Mouse (Mus musculus): ENCODE results near the gene Nat10.

The Nat10 gene

DNA sequence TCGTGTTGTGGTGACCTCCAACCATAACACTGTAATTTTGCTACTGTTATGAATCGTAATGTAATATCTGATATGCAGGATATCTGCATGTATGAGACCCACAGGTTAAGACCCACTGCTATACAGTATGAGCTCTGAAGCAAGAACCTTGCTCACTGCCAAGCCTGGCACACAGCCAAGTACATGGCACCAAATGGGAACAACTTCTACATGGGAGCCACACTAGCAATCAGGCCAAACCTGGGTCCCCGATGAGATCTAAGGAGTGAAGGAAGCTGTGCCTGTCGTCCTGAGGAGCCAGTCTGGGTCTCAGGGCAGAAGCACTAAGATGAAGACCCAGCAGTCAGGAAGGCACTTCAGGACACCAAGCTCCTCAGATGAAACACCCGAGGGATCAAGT is 15.6 kb downstream of the Nat10 start:
- no peak for DNase-seq (ENCODE audit: low spot score)

DNA sequence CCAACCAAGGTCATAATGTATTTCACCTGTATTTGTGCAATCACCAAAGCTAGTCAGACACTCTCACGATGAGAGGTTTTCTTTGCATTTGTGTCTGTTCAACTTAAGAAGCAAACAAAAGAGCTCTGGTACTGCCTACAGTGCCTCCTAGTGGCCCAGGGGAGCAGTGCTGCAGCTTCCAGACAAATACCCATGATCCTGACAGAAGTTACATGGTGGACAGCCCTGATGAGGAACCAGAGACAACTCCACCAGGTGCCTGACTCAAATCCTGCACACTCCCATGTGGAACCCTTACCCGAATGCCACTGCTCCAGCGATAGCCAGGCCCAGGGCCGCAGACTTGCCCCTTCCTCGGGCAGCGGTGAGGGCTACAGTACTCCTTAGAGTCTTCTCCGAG is 17.1 kb downstream of the Nat10 start:
- peak; percentile 51 for DNase-seq (ENCODE audit: low spot score)

DNA sequence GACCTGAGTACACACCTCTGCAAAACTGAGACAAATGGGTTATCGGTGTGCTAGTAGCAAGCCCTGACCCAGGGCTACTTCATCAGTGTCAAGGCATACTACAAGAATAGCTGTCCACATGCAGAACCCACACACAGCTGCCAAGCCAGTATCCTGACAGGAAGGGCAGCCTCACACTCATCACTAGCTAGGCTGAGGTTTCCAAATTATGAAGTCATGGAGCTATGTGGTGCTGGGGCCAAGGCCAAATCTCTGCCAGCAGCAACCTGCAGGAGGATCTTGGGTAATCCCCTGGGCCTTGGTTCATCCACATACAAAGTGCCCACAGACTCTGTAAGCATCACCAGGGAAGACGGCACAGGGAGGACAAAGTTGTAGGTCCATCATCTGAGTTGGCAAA is 17.5 kb downstream of the Nat10 start:
- DNase-seq (ENCODE audit: low spot score), result no peak

DNA sequence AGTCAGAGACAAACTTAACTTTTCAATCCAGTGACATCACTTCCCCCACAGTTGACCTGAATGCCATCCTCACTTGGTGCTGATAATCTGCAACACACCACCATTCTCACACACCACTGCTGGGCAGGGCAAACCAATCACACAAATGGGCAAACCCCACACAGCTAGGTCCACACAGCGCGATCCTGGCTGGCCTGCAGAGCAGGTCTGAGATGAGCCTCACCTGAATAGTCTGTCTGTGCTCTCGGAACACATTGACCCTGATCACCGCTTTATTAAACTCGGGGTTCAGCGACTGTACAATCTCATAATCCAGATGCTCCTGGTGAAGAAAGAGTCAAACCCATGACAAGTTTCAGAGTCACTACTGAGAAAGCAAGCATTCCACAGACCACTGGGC is 18.2 kb downstream of the Nat10 start:
- DNase-seq (ENCODE audit: low spot score), result no peak

DNA sequence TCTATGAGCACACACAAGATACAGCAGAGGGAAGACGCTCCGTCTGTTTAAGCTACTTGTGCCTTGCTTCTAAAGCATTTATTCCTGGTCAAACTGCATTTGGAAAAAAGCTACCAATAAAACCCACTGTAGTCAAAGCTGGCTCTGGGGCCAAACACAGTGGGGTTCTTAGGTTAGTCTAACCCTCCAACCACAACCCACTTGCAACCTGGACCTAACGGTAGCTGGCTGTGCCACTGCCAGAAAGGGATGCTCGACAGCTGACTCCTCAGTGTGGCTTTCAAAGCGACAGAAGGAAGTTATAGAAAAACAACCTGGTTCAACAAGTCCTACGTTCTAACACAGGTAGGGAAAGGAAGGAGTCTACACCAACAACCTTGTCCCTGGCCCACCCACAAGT is 29.6 kb downstream of the Nat10 start:
- DNase-seq (ENCODE audit: low spot score), result no peak

DNA sequence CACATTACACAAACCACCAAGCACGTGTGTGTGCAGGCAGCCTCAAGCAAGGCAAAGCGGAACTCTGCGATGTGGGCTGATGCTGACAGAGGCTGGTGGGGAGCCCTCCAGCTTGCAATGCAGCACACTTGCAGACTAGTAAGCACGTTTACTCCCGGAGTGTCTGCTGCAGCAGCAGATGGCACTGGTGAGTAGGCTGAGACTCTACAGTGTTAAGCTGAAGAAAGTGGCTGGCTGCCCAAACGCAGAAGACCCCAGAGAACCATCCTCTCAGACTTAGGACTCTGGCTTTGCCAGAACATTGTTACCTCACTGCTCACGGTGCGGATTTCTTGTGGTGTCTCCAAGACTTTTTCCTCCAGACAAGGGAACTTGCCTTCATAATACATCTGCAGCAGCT is 30.1 kb downstream of the Nat10 start:
- no peak for DNase-seq (ENCODE audit: low spot score)

DNA sequence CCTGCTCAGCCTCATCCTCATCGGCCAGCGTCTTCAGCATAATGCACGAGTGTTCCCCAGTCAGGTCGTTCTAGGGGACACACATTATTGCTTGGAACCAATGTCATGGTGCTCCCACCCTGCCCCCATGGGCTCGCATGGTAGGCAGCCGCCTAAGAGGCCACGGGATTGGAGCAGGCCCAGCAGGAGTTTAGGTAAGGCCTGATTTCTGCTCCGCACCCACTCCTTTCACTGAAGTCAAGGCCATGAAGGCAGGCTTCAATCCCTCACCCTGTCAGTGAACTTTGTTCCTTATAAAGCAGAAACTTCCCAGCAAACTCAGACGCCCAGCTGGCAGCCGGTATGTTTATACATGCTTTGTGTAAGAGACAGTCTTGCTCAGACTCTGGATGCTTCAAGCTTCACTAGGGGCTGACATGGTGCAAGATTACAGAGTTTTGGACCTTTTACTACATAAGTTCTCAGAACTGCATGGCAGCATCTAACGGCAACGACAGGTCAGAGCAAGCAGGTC is 33.0 kb downstream of the Nat10 start:
- no peak for DNase-seq (ENCODE audit: low spot score)

DNA sequence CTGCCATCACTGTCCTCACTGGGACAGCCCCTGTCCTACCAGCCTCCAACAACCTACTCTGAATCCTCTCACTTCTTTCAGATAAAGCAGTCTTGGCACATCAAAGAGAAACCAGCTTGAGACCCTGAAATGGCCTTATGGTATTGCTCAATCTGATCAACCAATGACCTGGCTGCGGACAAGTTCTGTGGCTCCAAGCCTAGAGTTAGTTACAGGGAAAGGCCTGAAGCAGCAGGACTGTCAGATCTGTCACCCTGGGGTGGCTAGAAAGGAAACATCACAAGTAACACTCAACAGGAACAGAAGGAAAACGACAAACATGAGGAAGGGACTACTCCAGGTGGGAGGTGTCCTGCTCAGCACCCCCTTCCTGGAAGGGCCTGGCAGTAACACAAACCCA is 36.5 kb downstream of the Nat10 start:
- DNase-seq (ENCODE audit: low spot score), result no peak

DNA sequence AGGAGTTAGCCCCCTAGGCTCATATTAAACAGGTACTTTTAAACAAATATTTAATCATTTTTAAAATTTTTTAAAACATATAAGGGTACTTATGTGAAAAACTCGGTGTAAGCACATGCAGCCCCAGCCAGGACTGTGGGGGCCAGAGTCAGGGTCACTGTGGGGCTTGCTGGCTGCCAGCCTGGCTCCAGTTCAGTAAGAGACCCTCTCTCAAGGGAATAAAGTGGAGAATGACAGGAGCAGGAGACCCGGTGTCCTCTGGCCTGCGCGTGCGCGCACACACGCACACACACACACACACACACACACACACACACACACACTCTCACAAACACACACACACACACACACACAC is 41.8 kb downstream of the Nat10 start:
- DNase-seq (ENCODE audit: low spot score), result no peak

DNA sequence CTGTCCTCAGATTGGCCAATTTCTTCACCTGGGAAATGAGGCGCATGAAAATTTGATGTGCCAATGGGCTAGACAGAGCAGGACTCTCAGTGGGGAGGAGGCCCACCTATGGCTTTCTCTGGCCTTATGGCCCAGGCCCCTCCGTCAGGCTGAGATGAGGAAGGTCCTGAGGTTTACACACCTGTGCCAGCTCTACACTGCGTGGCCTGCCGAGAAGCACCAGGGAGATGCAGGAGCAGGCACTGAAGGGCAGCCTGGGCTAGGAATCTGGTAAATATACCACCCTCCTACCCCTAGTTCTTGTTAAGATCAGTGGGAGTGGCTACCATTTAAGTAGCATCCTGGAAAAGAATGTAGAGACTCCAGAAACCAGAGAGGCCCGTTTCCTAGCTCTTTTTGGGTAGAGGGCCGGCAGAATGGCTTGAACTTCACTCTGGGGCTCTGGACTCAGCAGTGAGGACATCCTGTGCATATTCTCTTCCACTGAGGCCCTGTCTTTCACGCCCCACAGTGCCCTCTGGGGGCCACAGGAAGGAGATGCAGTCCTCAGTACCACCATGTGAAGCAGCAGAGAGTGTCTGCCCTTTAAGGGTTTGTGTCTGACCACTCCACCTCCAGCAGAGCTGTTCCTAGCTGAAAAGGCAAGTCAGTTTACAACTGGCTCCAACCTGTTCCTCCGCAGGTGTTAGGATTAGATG is 42.3 kb downstream of the Nat10 start:
- peak; percentile 64 for DNase-seq (ENCODE audit: low spot score)

DNA sequence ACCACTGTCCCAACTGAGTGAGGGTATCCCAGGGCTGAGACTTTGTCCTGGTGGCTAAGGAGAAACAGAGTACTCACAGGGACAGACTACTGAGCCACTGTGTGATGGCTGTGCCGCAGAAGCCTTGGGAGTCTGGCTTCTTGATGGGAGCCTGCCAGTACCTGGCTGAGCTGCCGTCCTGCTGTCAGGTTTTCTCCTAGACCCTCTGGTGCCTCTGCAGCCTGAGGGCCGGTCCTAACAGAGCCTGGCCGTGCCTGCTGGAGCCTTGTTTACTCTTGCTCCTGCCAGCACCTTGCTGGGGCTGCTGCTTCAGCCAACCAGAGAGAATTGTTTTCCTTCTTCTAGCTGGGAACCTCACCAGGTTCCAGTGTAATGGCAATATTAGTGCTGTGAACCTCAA is 46.7 kb downstream of the Nat10 start:
- no peak for DNase-seq (ENCODE audit: low spot score)

DNA sequence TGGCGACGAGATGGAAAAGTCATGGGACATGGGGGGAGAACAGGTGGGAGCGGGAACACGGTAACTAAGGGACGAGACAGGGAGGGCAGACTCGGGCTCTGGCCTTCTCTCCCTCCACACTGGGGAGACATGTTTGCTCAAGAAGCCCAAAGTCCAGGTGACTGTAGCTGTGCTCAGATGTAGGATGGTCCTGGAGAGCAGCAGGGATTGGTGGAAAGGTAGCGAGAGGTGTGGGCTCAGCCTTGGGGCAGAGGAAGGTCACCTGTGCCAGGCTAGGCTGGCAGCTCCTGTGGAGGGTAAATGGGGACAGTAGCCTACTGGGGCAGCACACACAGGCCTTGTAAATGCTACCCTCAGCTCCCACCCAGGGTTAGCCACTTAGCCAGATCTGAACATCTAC is 47.2 kb downstream of the Nat10 start:
- DNase-seq (ENCODE audit: low spot score), result no peak

DNA sequence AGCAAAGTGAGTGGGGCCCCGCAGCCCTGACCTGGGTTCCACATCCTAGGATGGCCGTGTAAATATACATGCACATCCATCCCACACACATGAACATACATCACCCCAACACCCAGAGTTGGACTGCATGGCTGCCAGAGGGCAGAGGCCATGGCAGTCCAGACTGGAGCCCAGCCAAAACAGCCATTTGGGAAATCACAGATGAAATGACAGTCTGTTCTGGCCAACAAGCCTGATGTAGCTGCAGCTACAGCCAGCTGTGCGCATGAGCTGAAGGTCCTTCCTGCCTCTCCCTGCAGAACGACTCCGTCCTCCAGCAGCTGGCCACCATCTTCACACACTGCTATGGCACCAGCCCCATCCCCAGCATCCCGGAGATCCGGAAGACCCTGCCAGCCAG is 50.2 kb downstream of the Nat10 start:
- no peak for DNase-seq (ENCODE audit: low spot score)

DNA sequence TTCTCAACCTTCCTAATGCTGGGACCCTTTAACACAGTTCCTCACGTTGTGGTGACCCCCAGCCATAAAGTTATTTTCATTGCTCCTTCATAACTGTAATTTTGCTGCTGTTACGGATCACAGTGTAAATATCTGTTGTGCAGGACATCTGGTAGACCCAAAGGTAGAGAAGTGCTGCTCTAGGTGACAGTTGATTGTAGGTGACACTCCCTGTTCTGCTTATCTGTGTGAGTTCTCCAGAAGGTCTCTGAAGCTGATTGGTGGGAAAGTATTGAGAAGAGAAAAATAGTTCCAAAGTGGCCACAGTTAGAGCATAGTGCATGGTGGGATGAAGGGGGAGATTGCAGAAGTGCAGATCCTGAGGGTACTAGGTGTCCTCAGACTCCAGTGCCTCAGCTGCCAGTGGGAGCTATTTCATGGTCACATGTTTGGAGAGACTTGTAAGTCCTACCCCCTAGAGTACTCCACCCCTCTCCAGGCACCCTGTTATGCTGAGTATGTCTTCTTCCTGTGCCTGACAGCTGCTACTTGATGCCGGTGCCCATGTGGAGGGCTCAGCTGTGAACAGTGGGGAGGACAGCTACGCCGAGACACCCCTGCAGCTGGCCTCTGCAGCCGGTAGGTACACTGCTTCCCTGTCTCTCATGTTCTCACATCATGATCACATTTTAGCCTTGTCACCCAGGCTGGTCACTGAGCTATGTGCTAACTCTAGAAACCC is 53.9 kb downstream of the Nat10 start:
- no peak for DNase-seq (ENCODE audit: low spot score)

DNA sequence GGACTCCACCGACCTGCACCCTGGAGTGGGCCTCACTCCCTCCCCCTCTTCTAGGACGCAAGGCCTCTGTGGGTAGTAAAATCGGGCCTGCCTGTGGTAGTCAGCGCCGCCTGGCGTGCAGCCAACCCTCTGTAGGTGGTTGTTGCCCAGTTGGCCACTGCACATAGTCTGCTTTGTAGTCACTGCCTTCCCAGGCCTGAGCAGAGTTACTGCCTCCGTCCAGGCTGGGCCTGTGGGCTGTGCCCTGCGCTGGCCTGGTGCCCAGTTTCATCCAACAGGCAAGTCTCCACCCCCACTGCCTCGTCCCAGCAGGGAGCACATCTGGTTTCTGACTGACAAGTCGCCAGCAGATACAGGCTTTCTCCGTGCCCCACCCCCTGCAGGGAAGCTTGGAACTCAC is 54.8 kb downstream of the Nat10 start:
- DNase-seq (ENCODE audit: low spot score), result peak; percentile 51

DNA sequence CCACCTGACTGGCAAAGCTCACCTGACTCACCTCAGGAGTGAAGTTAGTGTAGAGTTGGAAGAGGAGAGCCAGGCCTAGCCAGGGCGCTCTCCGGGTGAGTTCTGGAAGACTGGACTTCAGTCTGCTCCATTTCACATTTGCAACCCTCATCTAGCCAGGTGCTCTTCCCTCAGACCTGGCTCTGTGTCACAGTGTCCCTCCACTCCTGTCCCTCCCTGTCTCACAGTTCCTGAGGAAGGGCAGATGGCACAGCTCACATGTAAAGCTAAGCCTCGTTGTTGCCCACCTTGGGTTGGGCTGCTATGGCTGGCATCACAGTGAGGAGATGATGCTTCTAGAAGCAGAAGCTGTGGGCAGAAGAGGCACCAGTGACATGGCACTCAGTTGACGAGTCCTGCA is 55.2 kb downstream of the Nat10 start:
- DNase-seq (ENCODE audit: low spot score), result no peak

DNA sequence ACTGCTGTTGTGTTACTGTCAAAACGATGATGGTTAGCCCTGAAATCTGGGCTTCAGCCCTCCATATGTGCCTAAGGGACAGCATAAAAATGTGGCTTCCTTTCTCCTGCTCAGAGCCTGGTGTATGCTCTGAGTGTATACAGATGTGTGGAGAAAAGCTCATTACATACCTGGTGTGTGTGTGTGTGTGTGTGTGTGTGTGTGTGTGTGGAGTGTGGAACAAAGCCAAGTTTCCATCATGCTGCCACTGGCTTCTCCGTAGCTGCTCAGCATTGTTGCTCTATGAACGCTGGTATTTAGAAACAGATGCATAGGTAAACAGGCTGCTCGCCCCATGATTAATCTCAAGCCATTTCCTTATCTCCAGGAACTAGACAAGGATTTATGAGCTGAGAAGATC is 57.2 kb downstream of the Nat10 start:
- DNase-seq (ENCODE audit: low spot score), result no peak

DNA sequence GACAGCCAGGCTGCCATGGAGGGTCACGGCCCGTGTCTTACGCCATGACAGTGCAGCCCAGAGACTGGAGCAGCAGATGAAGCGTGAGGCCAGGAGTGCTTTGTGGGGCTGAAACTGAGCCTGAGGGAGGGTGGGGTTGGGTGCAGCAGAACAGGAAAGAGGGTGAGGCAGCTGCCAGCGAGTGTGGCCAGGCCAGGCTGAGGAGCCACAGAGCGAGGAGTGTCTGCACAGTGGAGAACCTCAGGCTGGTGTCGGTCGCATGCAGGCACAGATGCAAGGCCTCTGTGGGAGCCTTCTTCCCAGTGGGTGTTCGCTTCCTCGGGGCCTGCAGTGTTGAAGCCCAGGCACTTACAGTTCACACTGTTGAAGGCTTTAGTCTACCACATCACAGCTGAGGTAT is 57.7 kb downstream of the Nat10 start:
- DNase-seq (ENCODE audit: low spot score), result no peak

DNA sequence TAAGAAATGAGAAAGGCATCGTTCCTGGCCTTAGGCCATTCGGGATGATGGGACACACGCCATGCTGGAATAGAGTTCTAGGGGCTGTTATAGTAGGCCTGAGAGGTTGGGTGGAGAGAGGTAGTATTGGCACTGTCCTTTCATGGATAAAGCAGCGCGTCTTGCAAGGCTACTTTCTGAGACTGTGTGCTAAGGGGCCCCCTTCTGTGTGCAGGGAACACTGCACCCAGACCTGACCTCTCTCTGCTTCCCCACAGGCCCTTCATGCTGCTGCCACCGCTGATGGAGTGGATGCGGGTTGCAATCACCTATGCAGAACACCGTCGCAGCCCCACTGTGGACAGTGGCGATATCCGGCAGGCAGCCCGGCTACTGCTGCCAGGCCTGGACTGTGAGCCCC is 60.6 kb downstream of the Nat10 start:
- DNase-seq (ENCODE audit: low spot score), result no peak

DNA sequence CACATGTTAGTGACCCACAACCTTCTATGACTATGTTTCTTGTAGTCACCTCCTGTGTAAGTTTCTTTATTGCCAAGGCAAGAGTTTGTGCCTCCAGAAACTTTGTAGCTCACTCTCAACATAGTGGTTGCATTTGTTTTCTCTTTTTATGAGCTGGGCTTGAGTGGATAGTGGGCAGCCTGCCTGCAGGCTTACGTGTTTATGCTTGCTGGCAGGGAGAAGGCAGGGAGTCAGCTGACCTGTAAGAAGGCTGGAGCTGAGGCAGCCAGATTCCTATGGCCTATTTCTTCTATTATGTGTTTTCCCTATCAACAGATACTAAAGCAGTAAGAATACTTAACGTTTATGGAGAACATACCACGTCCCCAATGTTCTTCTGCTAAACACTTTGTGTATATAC is 64.9 kb downstream of the Nat10 start:
- no peak for DNase-seq (ENCODE audit: low spot score)

DNA sequence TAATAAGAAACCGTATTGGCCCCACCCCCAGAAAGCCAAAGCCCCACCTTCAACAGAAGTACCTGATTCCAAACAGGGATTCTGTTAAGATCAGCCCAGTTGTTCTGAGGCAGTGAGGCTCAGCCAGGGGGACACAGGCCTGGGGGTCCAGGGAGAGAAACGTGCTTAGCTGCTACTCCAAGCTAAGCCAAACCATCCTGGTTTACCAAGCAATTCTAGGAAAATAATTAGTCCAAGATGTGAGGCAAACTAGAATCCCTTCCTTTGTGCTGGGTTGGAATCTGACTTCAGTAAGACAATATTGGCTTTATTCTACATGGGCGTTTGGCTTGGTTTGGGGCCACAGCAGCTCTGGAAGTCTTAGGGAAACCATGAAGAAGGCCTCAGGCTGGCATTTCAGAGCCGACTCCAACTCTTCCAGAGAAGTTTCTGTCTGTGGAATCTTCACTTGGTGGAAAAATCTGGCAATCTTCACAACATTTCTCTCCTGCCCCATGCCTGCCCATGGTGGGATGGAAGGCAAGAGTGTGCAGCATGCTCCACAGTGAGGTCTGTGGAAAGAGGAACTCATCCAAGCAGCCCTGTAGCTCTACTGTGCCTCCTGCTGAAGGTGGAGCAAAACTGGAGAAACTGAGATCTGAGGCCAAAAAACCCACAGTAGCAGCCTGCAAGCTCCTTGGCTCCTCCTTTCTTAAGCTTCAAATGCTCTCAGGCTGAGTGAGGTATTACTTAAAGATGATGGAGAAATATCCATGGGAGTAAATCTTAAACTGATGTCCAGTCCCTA is 66.1 kb downstream of the Nat10 start:
- DNase-seq (ENCODE audit: low spot score), result no peak

DNA sequence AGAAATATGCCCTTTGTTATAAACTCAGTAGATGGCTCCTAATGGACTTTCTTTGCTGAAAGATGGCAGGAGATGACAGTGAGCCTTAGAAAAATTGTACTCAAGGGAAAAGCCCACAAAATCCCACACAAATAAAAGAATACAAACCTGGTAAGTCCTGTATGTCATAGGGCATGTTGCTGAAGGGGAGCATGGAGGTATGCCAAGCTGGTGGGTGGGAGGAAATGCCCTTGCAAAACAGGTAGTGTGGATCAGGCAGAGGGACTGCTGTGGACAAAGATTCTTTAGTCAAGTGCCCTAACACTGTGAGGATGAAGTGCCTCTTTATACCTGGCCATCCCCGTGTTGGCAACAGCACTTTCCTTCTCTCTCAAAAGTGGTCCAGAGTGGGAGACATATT is 68.3 kb downstream of the Nat10 start:
- no peak for DNase-seq (ENCODE audit: low spot score)

DNA sequence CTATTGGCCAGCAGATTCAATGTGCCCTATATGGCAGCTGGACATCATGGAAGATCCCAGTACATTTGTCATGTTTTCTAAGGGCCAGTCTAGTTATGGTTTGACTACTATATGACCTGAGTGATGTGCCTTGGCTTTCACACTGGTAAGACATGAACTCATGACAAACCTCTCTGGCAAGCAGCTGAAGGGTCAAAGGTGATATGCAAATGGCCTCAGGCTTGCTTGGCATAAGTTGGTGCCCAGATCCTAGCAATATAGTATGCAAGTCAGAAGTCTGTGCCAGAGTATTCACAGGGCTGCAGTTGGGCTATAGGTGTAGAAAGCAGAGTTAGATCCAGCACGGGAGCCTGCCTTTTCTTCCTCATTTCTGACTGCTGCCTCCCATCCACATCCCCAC is 69.8 kb downstream of the Nat10 start:
- no peak for DNase-seq (ENCODE audit: low spot score)
